Mouse (Mus musculus) T-helper 17 cell (primary cell): ENCODE measurements at regions not wholly inside any gene's neighbourhood (a gene's known extent, or its start where the extent isn't known, plus 50 kb on each side); places are given as distances from the start of the nearest gene placed in this dataset.

Source experiments
- in situ Hi-C, 2 experiments: fragments of 300-600 bp; cut with MboI, MseI; formaldehyde crosslinking; loops; 1 replicate in 1 of 2; 2 replicates in 1 of 2; pipeline ENCODE4 v1.15.1; 2025; ENCODE audit warnings: high pct_unique_total_duplicates in 2 of 2

GRCm38 (mm10) chr1:94221006-94221405 is 168.7 kb upstream of the Pdcd1 start:
- in situ Hi-C loops, result no loop called here

GRCm38 (mm10) chr1:94217407-94217806 is 165.1 kb upstream of the Pdcd1 start:
- in situ Hi-C loops, result no loop called here

- in situ Hi-C loops, result no loop called here
These were observed 156.6 kb upstream of the Pdcd1 start for GRCm38 (mm10) chr1:94208929-94209328.

GRCm38 (mm10) chr1:94207859-94208258 is 155.5 kb upstream of the Pdcd1 start:
- in situ Hi-C loops, result no loop called here

GRCm38 (mm10) chr1:94203281-94203680 is 150.9 kb upstream of the Pdcd1 start:
- in situ Hi-C loops, result no loop called here

GRCm38 (mm10) chr1:94183876-94184275 is 131.5 kb upstream of the Pdcd1 start:
- in situ Hi-C loops, result no loop called here

- in situ Hi-C loops, result no loop called here
These were observed 97.6 kb upstream of the Pdcd1 start for GRCm38 (mm10) chr1:94149958-94150357.

- in situ Hi-C loops, result no loop called here
These were observed 94.7 kb upstream of the Pdcd1 start for GRCm38 (mm10) chr1:94147015-94147414.

GRCm38 (mm10) chr1:94140518-94140917 is 88.2 kb upstream of the Pdcd1 start:
- in situ Hi-C loops, result no loop called here

GRCm38 (mm10) chr1:94139445-94140062 is 87.2 kb upstream of the Pdcd1 start:
- in situ Hi-C loops, result no loop called here

GRCm38 (mm10) chr1:94136731-94137130 is 84.4 kb upstream of the Pdcd1 start:
- in situ Hi-C loops, result no loop called here
